In the genomic region with DNA sequence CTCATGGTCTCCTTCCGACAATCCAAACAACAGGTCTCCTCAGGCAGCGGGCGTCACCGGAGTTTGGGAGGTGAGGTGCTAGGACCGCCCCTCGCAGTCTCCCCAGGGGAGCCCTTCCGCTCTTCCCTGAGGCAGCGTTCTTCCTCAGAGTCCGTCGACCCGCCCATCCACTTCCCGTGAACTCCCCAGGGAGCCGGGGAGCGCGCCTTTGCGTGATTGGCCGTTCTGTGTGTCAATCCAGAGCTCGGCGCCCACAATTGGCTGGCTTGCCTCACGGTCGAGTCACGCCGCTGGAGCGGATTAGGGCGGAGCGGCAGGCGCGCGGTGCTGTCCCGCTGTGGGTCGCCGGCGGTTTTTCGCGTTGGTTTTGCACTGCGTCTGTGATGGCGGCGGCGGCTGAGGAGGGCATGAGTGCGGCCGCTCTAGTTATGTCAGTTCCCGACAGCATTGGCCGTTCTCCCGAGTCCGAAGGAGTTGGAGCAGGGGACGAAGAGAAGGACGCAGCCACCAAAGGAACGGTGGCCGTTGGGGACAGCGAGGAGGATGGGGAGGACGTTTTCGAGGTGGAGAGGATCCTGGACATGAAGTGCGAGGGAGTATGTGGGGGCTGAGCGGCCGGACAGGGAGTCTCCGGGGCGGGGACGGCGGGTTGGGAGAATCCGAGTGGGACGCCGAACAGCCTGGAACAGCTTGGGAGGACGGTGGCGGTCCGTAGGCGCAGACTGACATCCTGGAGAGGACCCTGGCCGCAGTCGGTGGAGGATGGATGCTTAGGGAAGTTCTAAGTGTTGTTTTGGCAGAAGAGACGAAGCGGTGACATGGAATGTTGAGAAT, we compare ENCODE assay signal across 8 mouse cellular contexts. TPM values are rescaled to one million over a fixed set of nuclear protein-coding genes. Genes with fewer than 3 reads are reported as not detected.
DNase-seq lines count a peak whose midpoint lies in the region; ATAC-seq and TF ChIP-seq lines count a peak whose summit lies in the region.

TSS of gene Mphosph8 (plus strand) at position 280 of the 834 bp plus-strand sequence.

- H3K36me3 ChIP-seq in MEL (ENCODE audit: control insufficient read depth in 1 of 2, insufficient read depth in 2 of 2, low read length in 2 of 2) = peaks cover 7 to 17% of the 10 kb centered on the region in 2 experiments
- H3K36me3 ChIP-seq in forebrain, postnatal 0 days (ENCODE audit: insufficient read depth) = 0 out of 2 replicates have a peak, but pooled peaks cover 5% of the 10 kb centered on the region
- H3K36me3 ChIP-seq in lung, embryonic 15.5 days = peaks cover 9% of the 10 kb centered on the region

- H3K4me3 ChIP-seq in MEL (ENCODE audit: control insufficient read depth in 1 of 2, insufficient read depth in 1 of 2, low read depth in 2 of 2, low read length in 2 of 2) = peak within 1 kb of the TSS; percentile 95 to 96
- peak within 1 kb of the TSS; percentile 94 for H3K4me3 ChIP-seq in cerebellum, adult 2 months (replicated peaks; ENCODE audit: insufficient read depth, low read depth, low read length)
- H3K4me3 ChIP-seq in forebrain, postnatal 0 days (ENCODE audit: low read depth, low read length) = peak within 1 kb of the TSS; percentile 49
- H3K4me3 ChIP-seq in lung, embryonic 15.5 days = peak within 1 kb of the TSS; percentile 89

- peak; percentile 100 for DNase-seq in MEL (ENCODE audit: low read depth, low spot score)
- peak; percentile 99 to 100 for DNase-seq in cerebellum, adult 2 months
- DNase-seq in forebrain, postnatal 0 days = peak; percentile 99
- DNase-seq in heart, postnatal 4 days = peak; percentile 99
- peak; percentile 99 to 100 for DNase-seq in layer of hippocampus, adult 8-10 months (ENCODE audit: low spot score in 2 of 2)
- DNase-seq in ovary, adult 18-20 months (ENCODE audit: low spot score) = peak; percentile 99
- DNase-seq in thymus, postnatal 0 days (ENCODE audit: low spot score) = peak; percentile 98

- ATAC-seq in forebrain, postnatal 0 days = peak; percentile 99
- ATAC-seq in lung, embryonic 15.5 days (ENCODE audit: borderline replicate concordance, extremely low read depth, low FRiP score, low TSS enrichment) = peak; percentile 100

- H3K27ac ChIP-seq in MEL (ENCODE audit: control insufficient read depth, low read depth, low read length) = peak within 1 kb of the TSS; percentile 73
- H3K27ac ChIP-seq in cerebellum, adult 2 months (ENCODE audit: insufficient read depth, low read length) = peak within 1 kb of the TSS; percentile 69
- H3K27ac ChIP-seq in forebrain, postnatal 0 days (ENCODE audit: low read depth, low read length) = peak within 1 kb of the TSS; percentile 75
- H3K27ac ChIP-seq in lung, embryonic 15.5 days = peak within 1 kb of the TSS; percentile 91

- H3K4me1 ChIP-seq in MEL (ENCODE audit: control insufficient read depth in 1 of 2, insufficient read depth in 2 of 2, low read length in 2 of 2) = peaks cover 4 to 17% of the 10 kb centered on the region in 2 experiments
- H3K4me1 ChIP-seq in cerebellum, adult 2 months (ENCODE audit: control insufficient read depth, insufficient read depth, low read length) = 0 out of 2 replicates have a peak, but pooled peaks cover 2% of the 10 kb centered on the region
- H3K4me1 ChIP-seq in forebrain, postnatal 0 days (ENCODE audit: insufficient read depth) = peaks cover 16% of the 10 kb centered on the region
- H3K4me1 ChIP-seq in lung, embryonic 15.5 days = peaks cover 18% of the 10 kb centered on the region

- TF ChIP-seq RAD21 in MEL (IDR thresholded peaks at IDR 0.05; ENCODE audit: low read depth, low read length) = no peak

- TF ChIP-seq EP300 in MEL (IDR thresholded peaks at IDR 0.05; ENCODE audit: low read depth in 1 of 2, low read length in 2 of 2) = peak in 1 of 2 experiments; percentile 44; a peak in 1 of 4 replicates

- no peak for TF ChIP-seq CTCF in MEL (IDR thresholded peaks at IDR 0.05 in 2 of 3, conservative IDR thresholded peaks at IDR 0.05 in 1 of 3; ENCODE audit: control insufficient read depth in 1 of 3, insufficient read depth in 1 of 3, low read depth in 2 of 3, low read length in 3 of 3, poor library complexity in 1 of 3, severe bottlenecking in 1 of 3)
- TF ChIP-seq CTCF in cerebellum, adult 2 months (IDR thresholded peaks at IDR 0.05; ENCODE audit: borderline replicate concordance, insufficient read depth, low read depth, low read length) = no peak
- no peak for TF ChIP-seq CTCF in forebrain, postnatal 0 days (IDR thresholded peaks at IDR 0.05; ENCODE audit: low read depth)

- peak within 1 kb of the TSS; percentile 93 for H3K9ac ChIP-seq in MEL (ENCODE audit: control insufficient read depth, low read depth, low read length, poor library complexity, severe bottlenecking)
- peak within 1 kb of the TSS; percentile 74 for H3K9ac ChIP-seq in forebrain, postnatal 0 days
- H3K9ac ChIP-seq in lung, embryonic 15.5 days = peak within 1 kb of the TSS; percentile 75

- peak; percentile 92 to 96; a peak in 3 of 4 replicates for TF ChIP-seq POLR2A in MEL (IDR thresholded peaks at IDR 0.05; ENCODE audit: control insufficient read depth in 1 of 2, insufficient read depth in 1 of 2, low read depth in 1 of 2, low read length in 2 of 2, poor library complexity in 1 of 2)
- TF ChIP-seq POLR2A in cerebellum, adult 2 months (IDR thresholded peaks at IDR 0.05; ENCODE audit: borderline replicate concordance, insufficient read depth, low read length) = peak; percentile 77

- H3K27me3 ChIP-seq in MEL (ENCODE audit: control insufficient read depth in 1 of 2, insufficient read depth in 2 of 2, low read length in 2 of 2) = no peaks in the 10 kb centered on the region
- no peaks in the 10 kb centered on the region for H3K27me3 ChIP-seq in cerebellum, adult 2 months (ENCODE audit: control insufficient read depth, insufficient read depth, low read length)
- no peaks in the 10 kb centered on the region for H3K27me3 ChIP-seq in forebrain, postnatal 0 days (ENCODE audit: insufficient read depth, low read length)
- no peaks in the 10 kb centered on the region for H3K27me3 ChIP-seq in lung, embryonic 15.5 days

- peak within 1 kb of the TSS; percentile 75 for H3K4me2 ChIP-seq in forebrain, postnatal 0 days (ENCODE audit: low read depth)
- peak within 1 kb of the TSS; percentile 65 for H3K4me2 ChIP-seq in lung, embryonic 15.5 days

- peaks cover 22% of the 10 kb centered on the region for H3K79me2 ChIP-seq in MEL (ENCODE audit: control insufficient read depth, insufficient read depth, low read length, poor library complexity)

- no peaks in the 10 kb centered on the region for H3K9me3 ChIP-seq in MEL (replicated peaks; ENCODE audit: insufficient read depth, low read length)
- no peaks in the 10 kb centered on the region for H3K9me3 ChIP-seq in forebrain, postnatal 0 days (ENCODE audit: low read length)
- H3K9me3 ChIP-seq in lung, embryonic 15.5 days = no peaks in the 10 kb centered on the region

- WGBS in cerebellum, adult 2 months = 1% methylated on average over 70 of the region's 70 CpGs
- WGBS in forebrain, postnatal 0 days = 1% methylated on average over 70 of the region's 70 CpGs
- under 1% methylated on average over 70 of the region's 70 CpGs for WGBS in lung, embryonic 15.5 days

TF ChIP-seq in MEL, 35 proteins besides CTCF, POLR2A, EP300 and RAD21 (continues in another document):
- TF ChIP-seq MEF2A (IDR thresholded peaks at IDR 0.05; ENCODE audit: extremely low read depth, insufficient replicate concordance, low read depth, low read length, poor library complexity, severe bottlenecking) = no peak
- TF ChIP-seq MXI1 (IDR thresholded peaks at IDR 0.05; ENCODE audit: low read depth, low read length) = peak; percentile 91
- no peak for TF ChIP-seq UBTF (IDR thresholded peaks at IDR 0.05; ENCODE audit: borderline replicate concordance, insufficient read depth, low read depth, low read length)
- peak; percentile 76 for TF ChIP-seq USF1 (IDR thresholded peaks at IDR 0.05; ENCODE audit: low read depth, low read length)
- peak; percentile 47; the same call in 1 of the 2 replicates for TF ChIP-seq GABPA (IDR thresholded peaks at IDR 0.05; ENCODE audit: low read depth, low read length)
- TF ChIP-seq NRF1 (IDR thresholded peaks at IDR 0.05; ENCODE audit: insufficient read depth, low read depth, low read length, poor library complexity, severe bottlenecking) = no peak; the same call in 1 of the 2 replicates
- TF ChIP-seq TCF12 (IDR thresholded peaks at IDR 0.05; ENCODE audit: low read depth, low read length) = 0 out of 2 replicates have a peak, but pooled peaks have one; percentile 46
- TF ChIP-seq POLR2AphosphoS5 (IDR thresholded peaks at IDR 0.05; ENCODE audit: borderline replicate concordance, low read depth, low read length) = no peak
- peak; percentile 68; the same call in 1 of the 2 replicates for TF ChIP-seq POLR2AphosphoS2 (IDR thresholded peaks at IDR 0.05; ENCODE audit: low read length)
- TF ChIP-seq MYC (IDR thresholded peaks at IDR 0.05; ENCODE audit: low read depth, low read length) = peak; percentile 71; the same call in 1 of the 2 replicates
- no peak for TF ChIP-seq USF2 (IDR thresholded peaks at IDR 0.05; ENCODE audit: borderline replicate concordance in 1 of 2, insufficient read depth in 1 of 2, low read depth in 1 of 2, low read length in 2 of 2)
- TF ChIP-seq ZC3H11A (IDR thresholded peaks at IDR 0.05; ENCODE audit: low read depth, low read length) = no peak
- 0 out of 2 replicates have a peak, but pooled peaks have one; percentile 26 for TF ChIP-seq MYB (IDR thresholded peaks at IDR 0.05; ENCODE audit: low read depth, low read length)
- peak; percentile 61; the same call in 1 of the 2 replicates for TF ChIP-seq E2F4 (IDR thresholded peaks at IDR 0.05; ENCODE audit: borderline replicate concordance, low read depth, low read length)
- TF ChIP-seq TBP (IDR thresholded peaks at IDR 0.05; ENCODE audit: low read depth, low read length) = peak; percentile 26; the same call in 1 of the 2 replicates
- TF ChIP-seq CHD2 (IDR thresholded peaks at IDR 0.05; ENCODE audit: low read length) = peak; percentile 74
- no peak for TF ChIP-seq MAFK (IDR thresholded peaks at IDR 0.05; ENCODE audit: borderline replicate concordance, low read depth, low read length)
- TF ChIP-seq NELFE (IDR thresholded peaks at IDR 0.05; ENCODE audit: low read depth, low read length) = peak; percentile 90

RNA-seq across cellular contexts. Expression of gene Mphosph8, which starts in this region (rescaled TPM):
- total RNA-seq in MEL (2012; rRNA removed) = 13.0 and 14.1 TPM in 2 replicates
- polyA plus RNA-seq in MEL (2012; ENCODE audit: insufficient read depth in 1 of 2, insufficient read length in 2 of 2, low read depth in 1 of 2, low replicate concordance in 2 of 2, missing spikeins in 1 of 2) = 100 to 1,000 TPM in 1 of 2 experiments, 10 to 100 TPM in 1; 27.2 to 402 TPM
- polyA plus RNA-seq in cerebellum, adult 2 months (2012; rRNA removed) = 37.7 and 38.5 TPM in 2 replicates
- 18.2 and 19.2 TPM in 2 replicates for total RNA-seq in forebrain, postnatal 0 days (2014; rRNA removed)
- polyA plus RNA-seq in forebrain, postnatal 0 days (2015; fragmentation: Nextera tagmentation; extraction: Ambion mirVana) = 27.1 and 30.8 TPM in 2 replicates
- total RNA-seq in heart, postnatal 4 days (2021) = 10 to 100 TPM; 24.2 to 31.3 TPM
- 10 to 100 TPM; 46.5 to 73.2 (median 62.1) TPM for total RNA-seq in layer of hippocampus, adult 8-10 months (2022)
- 23.3 and 26.4 TPM in 2 replicates for polyA plus RNA-seq in lung, embryonic 15.5 days (2015; fragmentation: Nextera tagmentation; extraction: Ambion mirVana)
- polyA plus RNA-seq in thymus, postnatal 0 days (2015; fragmentation: Nextera tagmentation; extraction: Ambion mirVana) = 29.7 and 33.6 TPM in 2 replicates

Comparison
In these comparisons a context has a peak if more than half of its experiments do, and no peak if none do; other contexts are left out.
1. Peak in every context shown above with its lines: DNase-seq, ATAC-seq, H3K4me3 ChIP-seq and H3K27ac ChIP-seq.